Mouse (Mus musculus): ENCODE measurements at regions not wholly inside any gene's neighbourhood (a gene's known extent, or its start where the extent isn't known, plus 50 kb on each side); places are given as distances from the start of the nearest gene placed in this dataset.
A peak's percentile ranks its signal among the peaks of the same experiment; 100 is the strongest.

DNA sequence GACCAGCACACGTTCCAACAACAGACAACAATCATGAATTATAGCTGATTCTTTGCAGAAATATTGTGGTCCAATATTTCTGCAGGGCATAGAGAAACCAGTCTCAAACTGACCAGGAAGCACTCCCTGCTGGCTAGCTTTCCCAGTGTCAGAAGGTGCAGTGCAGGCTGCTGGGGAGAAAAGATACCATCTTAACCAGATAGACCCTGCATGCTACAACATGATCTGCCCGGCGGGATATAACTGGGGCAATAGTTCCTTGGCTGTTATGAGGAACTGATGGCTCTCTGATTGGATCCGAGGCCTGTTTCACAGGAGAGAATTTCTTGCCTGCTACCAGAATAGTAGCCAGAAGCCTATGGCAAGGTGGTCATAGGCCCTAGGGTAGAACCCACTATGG is 86.9 kb upstream of the Prok2 start:
- no peak for DNase-seq

- DNase-seq: no peak
Observed at GRCm38 (mm10) chr6:99811842-99812241, 85.7 kb upstream of the Prok2 start.

DNA sequence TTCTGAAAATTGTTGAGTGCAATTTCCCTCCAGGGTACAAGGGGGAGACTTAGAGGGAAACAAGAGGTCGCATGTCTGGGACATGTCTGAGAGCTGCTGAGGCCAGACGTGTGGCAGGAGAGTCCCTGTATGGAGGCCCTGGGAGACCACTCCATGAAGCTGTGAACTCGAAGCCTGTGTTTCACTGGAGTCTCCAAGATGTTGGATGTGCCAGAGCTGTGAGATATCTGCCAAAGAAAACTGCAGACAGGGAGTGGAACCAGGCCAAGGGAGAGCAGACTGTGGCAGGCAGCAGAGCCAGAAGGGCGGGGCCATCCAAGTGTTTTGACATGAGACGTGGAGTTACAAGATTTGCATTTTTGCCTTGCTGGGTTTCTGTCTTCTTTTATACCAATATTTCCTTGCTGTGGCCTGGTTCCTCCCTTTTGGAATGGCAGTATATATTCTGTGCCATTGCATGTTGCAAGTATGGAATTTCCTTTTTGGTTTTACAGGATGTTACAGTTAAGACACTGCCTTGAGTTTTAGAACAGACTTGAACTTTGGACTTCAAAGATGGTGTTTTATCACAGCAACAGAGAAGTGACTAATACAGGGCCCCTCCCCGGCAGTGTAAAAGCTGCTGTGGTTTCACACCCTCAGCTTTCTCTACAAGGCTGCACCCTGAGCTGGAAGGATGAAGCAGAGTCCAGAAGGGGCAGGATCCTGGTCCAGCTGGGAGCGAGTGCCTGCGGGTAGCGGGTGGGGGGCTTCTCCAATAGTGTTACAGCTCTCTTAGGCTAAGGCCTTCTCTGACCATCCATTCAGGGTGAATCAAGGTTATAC is 85.0 kb upstream of the Prok2 start:
- DNase-seq: peak; percentile 31

DNA sequence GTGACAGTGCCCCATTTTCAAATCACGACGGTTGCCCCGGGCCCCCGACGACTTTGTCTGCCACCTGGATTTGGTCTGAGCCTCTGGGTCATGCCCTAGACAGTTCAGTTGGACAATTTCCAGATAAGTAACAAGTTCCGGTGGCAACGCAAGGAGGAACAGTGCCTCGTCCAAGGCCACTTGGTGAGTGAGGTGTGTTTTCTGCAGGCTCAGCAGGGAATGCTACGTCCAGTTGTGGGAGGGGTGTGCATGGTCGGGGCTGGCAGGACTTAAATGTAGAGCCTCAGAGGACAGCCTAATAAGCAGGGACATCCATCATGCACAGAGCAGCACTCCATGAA is 78.7 kb upstream of the Prok2 start:
- DNase-seq: no peak

DNA sequence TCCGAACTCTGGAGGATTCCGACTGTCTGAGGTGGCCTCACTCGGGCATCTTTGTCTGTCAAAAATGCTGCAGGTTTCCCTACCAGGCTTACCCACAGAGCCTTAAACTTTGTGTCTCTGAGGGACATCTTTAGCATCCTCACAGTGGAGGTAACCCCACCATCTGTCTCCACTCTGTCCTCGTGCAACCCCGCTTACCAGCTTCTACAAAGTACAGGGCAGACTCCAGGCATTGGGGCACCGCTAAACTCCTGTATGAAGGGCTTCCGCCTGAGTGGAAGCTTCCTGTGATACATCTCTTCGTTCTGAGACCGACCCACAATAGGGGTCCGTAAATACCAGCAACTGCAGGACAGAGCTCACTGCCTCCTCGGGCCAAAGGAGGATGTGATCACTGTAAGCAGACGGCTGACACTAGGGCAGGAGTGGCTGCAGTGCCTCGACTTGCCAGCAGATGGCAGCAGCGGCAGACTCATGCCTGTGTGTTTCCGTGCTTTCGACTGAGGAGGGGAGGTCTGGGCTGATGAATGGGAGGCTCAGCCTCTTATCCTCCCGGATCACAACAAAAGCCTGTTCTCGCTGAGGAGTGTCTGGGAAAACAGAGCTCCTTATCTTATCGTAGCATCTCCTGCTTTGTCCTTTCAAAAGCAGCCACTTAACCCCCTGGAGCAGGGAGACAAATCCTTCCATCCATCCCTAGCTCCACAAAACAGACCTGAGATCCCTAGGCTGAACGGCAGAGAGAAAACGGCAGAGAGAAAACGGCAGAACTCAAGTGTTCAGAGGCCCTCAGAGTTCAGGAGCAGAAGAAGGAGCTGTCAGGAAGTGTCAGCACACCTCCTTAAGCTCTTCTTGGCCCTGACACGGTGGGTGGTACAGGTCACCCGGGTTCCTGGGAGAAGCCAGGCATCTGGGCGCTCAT is 78.1 kb upstream of the Prok2 start:
- peak; percentile 87 for DNase-seq

DNA sequence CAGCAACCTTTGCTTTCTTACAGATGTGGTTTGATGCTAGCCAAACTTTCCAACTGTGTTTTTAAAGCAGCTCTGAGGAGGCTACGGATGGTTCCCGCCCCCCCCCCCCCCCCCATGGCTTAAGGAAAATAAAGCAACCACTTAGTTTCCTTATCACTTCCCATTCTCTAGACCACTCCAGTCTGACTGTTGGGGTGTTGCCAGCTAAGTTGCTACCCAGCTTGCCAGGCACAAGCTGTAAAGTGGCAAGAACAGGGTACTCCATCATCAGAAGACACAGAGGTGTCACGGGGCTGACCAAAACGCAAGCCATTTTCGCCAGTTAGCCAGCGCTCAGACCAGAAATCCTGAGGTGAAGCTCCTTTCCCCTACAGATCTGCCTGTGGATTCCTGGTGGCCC is 74.7 kb upstream of the Prok2 start:
- DNase-seq: no peak

- no peak for DNase-seq
Observed at GRCm38 (mm10) chr6:99800324-99800723, 74.1 kb upstream of the Prok2 start.

DNA sequence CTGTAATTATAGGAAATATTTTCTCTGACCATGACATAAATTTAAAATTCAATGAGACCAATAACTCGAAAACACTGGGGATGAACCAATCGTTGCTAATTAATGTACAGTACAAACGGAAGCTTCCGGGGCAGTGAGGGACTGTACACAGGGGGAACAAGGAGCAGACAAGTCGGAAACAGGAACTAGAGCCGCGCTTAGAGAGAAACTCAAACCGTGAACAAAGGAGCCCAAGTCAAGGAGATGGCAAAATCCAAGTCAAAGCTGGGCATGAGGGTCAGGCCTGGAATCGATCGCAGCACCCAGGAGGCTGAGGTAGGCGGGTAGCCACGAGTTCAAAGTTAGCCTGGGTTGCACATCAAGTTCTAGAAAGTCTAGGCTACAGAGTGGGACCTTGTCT is 70.2 kb upstream of the Prok2 start:
- no peak for DNase-seq

DNA sequence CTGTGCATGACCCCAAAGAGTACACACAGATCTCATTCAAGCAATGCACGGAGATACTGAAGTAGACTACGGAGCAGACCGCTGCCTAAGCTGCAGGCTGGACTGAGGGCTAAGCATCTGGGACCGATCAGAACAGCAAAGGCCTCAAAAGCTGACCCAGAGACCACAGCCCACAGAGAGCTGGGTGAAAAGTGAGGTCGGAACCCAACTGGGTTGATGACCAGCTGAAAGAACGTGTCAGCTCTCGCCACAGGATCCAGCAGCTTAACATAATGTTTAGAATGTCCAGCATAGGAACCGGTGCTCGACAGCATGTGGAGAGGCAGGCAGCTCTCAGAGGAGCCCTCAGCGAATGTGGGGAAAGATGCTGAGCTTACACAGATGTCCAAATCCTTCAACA is 67.4 kb upstream of the Prok2 start:
- no peak for DNase-seq

GRCm38 (mm10) chr6:99792353-99792752 is 66.2 kb upstream of the Prok2 start:
- DNase-seq: no peak

- no peak for DNase-seq
Observed at GRCm38 (mm10) chr6:99786977-99787376, 60.8 kb upstream of the Prok2 start.

GRCm38 (mm10) chr6:99785212-99785611 is 59.0 kb upstream of the Prok2 start:
- no peak for DNase-seq

- DNase-seq: no peak
Observed at GRCm38 (mm10) chr6:99784804-99785203, 58.6 kb upstream of the Prok2 start.

- DNase-seq: no peak
Observed at GRCm38 (mm10) chr6:99784285-99784684, 58.1 kb upstream of the Prok2 start.

DNA sequence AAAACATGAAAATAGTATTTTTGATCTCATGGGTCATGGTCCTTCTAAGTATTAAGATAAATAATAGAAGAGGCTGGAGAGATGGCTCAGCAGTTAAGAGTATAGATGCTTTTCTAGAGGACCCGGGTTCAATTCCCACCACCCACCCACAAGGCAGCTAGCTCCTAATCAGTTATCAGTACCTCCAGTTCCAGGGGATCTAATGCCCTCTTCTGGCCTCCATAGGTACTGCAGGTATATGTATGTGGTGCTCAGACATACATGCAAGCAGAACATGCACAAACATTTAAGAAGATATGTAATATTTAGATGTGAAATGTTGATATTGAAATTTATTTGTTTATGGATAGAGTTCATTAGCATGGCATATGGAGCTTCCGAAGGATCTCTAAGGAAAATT is 56.8 kb upstream of the Prok2 start:
- peak; percentile 15 for DNase-seq
